Mouse (Mus musculus) CH12.LX (cell line): ENCODE data around the gene Arid4b.

Source experiments
- CHD2 ChIP-seq: IDR thresholded peaks from 2 replicates; pipeline ENCODE4 v1.6.1; 2011; ENCODE audit warnings: low read length, improper control_type of control experiment
- CTCF ChIP-seq, 2 experiments: IDR thresholded peaks in 1 of 2; conservative IDR thresholded peaks in 1 of 2; 2 replicates each; pipeline ENCODE4 v1.5.1; 2011 to 2012; ENCODE audit warnings: low read depth in 2 of 2, low read length in 2 of 2, improper control_type of control experiment in 1 of 2, inconsistent platforms in 1 of 2, mild to moderate bottlenecking in 1 of 2, moderate library complexity in 1 of 2
- E2F4 ChIP-seq: IDR thresholded peaks from 2 replicates; pipeline ENCODE4 v1.6.1; 2011; ENCODE audit warnings: low read depth, low read length, improper control_type of control experiment; ENCODE audit not compliant: insufficient replicate concordance
- ELF1 ChIP-seq: IDR thresholded peaks from 2 replicates; pipeline ENCODE4 v1.6.1; 2014; ENCODE audit warnings: low read depth, mild to moderate bottlenecking, inconsistent platforms, low read length, improper control_type of control experiment
- JUN ChIP-seq: IDR thresholded peaks from 2 replicates; pipeline ENCODE4 v1.6.1; 2011; ENCODE audit warnings: low read depth, mild to moderate bottlenecking, low read length, improper control_type of control experiment, moderate library complexity; ENCODE audit not compliant: insufficient read depth
- JUND ChIP-seq: conservative IDR thresholded peaks from 2 replicates; pipeline ENCODE4 v1.6.1; 2011; ENCODE audit warnings: low read depth, low read length, improper control_type of control experiment
- MAX ChIP-seq: IDR thresholded peaks from 2 replicates; pipeline ENCODE4 v1.6.1; 2011; ENCODE audit warnings: low read length, improper control_type of control experiment
- MAZ ChIP-seq: IDR thresholded peaks from 2 replicates; pipeline ENCODE4 v1.6.1; 2012; ENCODE audit warnings: low read depth, mild to moderate bottlenecking, inconsistent platforms, low read length, improper control_type of control experiment, moderate library complexity
- MYC ChIP-seq: IDR thresholded peaks from 2 replicates; pipeline ENCODE4 v1.6.1; 2011; ENCODE audit warnings: low read depth, mild to moderate bottlenecking, improper control_type of control experiment, low read length
- PAX5 ChIP-seq: IDR thresholded peaks from 2 replicates; pipeline ENCODE4 v1.6.1; 2012; ENCODE audit warnings: low read length, inconsistent platforms, mixed read lengths

GRCm38 (mm10) chr13:14069291-14069690, 6.3 kb downstream of the Arid4b start:
- no peak for TF ChIP-seq CTCF (conservative IDR thresholded peaks at IDR 0.05 in 1 of 2, IDR thresholded peaks at IDR 0.05 in 1 of 2; ENCODE audit: low read depth in 2 of 2, low read length in 2 of 2)
- no peak for TF ChIP-seq MAZ
- TF ChIP-seq JUND: no peak
- no peak for TF ChIP-seq ELF1
- TF ChIP-seq E2F4: no peak
- no peak for TF ChIP-seq JUN
- no peak for TF ChIP-seq MAX
- 0 out of 2 replicates have a peak, but pooled peaks have one; percentile 15 for TF ChIP-seq MYC
- TF ChIP-seq CHD2: no peak
- TF ChIP-seq PAX5: no peak
